Mouse (Mus musculus) hindbrain, embryonic 16.5 days (tissue): Measurements from ENCODE around the gene Mboat7. TPM values are rescaled to one million over a fixed set of nuclear protein-coding genes. Genes with fewer than 3 reads are reported as not detected.
A peak's percentile ranks its signal among the peaks of the same experiment; 100 is the strongest.
"Not testable (repeated sequence)": the region's sequence is repeated elsewhere in the genome, so short reads cannot be mapped to it uniquely, and the experiment has no call there.

ENCODE experiments used
- ATAC-seq: fragments of 200-750 bp; cut with Nextera tagmentation; 2 replicates; pipeline ENCODE4 v1.8.0; 2017; ENCODE audit warnings: moderate TSS enrichment, moderate library complexity
- H3K27ac ChIP-seq: fragments of 300-500 bp; sonication (generic); 2 replicates; pipeline ENCODE4 v1.5.1; 2014; ENCODE audit warnings: low read depth, mild to moderate bottlenecking, control low read depth, low read length, moderate library complexity
- H3K27me3 ChIP-seq: fragments of 300-500 bp; sonication (generic); replicated peaks from 2 replicates; pipeline ENCODE4 v1.6.1; 2014; ENCODE audit warnings: low read length; ENCODE audit not compliant: control insufficient read depth, insufficient read depth
- H3K36me3 ChIP-seq: fragments of 300-500 bp; sonication (generic); 2 replicates; pipeline ENCODE4 v1.6.1; 2014; ENCODE audit warnings: mild to moderate bottlenecking, low read length, moderate library complexity, mixed read lengths; ENCODE audit not compliant: control insufficient read depth, insufficient read depth
- H3K4me1 ChIP-seq: fragments of 300-500 bp; sonication (generic); 2 replicates; pipeline ENCODE4 v1.6.1; 2014; ENCODE audit warnings: low read depth, low read length; ENCODE audit not compliant: control insufficient read depth, insufficient read depth
- H3K4me2 ChIP-seq: fragments of 300-500 bp; sonication (generic); 2 replicates; pipeline ENCODE4 v1.6.1; 2014; ENCODE audit warnings: mild to moderate bottlenecking, low read length, control low read depth, moderate library complexity
- H3K4me3 ChIP-seq: fragments of 300-500 bp; sonication (generic); 2 replicates; pipeline ENCODE4 v1.5.1; 2014; ENCODE audit warnings: mild to moderate bottlenecking, low read length, control low read depth, moderate library complexity
- H3K9ac ChIP-seq: fragments of 300-500 bp; sonication (generic); 2 replicates; pipeline ENCODE4 v1.6.1; 2014; ENCODE audit warnings: low read depth, mild to moderate bottlenecking, control low read depth, low read length, moderate library complexity
- H3K9me3 ChIP-seq: fragments of 300-500 bp; sonication (generic); 2 replicates; pipeline ENCODE4 v1.6.1; 2014; ENCODE audit warnings: mild to moderate bottlenecking, low read length, moderate library complexity; ENCODE audit not compliant: control insufficient read depth
- WGBS: fragments of 180-500 bp; shearing (Covaris S2); extraction: QIAGEN DNeasy Blood & Tissue Kit; methylation state at CpG from one replicate; pipeline ENCODE4 v1.1.7; 2014; 5-methylcytosine and 5-hydroxymethylcytosine counted together
- polyA plus RNA-seq: library from polyadenylated mRNA; unstranded; fragments of >200 nt; fragmentation: Nextera tagmentation; extraction: Ambion mirVana; gene quantifications from 2 replicates; pipeline ENCODE4 v1.2.1, GENCODE M21; 2015

Mboat7 gene
- 124 and 127 TPM in 2 replicates for polyA plus RNA-seq

DNA sequence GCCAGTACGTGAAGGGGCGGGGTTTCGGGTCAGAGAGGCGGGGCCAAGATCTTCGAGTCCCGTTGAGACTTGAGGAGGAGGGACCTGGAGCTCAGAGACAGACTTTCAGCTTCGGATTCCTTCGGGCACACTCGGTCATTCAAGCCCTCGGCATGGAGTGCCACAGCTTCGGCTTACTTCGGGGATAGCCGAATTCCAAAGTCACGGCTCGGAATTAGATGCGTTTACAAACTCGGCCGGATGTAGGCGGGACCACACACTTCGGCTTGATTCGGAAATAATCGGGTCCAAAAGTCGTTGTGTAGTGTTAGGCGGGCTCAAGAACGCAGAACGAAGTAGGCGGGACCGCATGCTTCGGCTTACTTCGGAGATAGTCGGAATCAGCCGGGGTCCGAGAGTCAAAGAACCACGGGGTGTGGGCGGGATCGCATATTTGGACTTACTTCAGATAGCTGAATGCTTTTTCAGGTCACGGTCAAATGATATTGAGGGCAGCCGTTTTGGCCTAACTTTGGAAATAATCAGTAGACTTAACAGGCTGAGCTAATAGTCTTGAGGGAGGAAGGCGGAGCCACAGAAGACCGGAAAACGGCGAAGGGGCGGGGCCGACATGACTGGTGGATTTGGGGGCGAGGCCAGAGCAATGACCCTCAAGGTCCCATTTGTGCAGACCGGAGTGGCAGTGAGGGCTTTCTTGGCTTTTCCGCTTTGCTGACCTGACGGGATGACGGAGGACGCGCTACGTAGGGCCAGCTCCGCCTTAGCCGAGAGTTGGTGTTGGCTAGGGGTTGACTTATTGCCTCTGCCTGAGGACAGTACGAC, at the start of gene Mboat7:
Gene Mboat7, minus strand, starts transcription at position 537 of the 822 bp plus-strand sequence.
- peak within 1 kb of the TSS; percentile 91 for H3K27ac ChIP-seq
- peak within 1 kb of the TSS; percentile 81 for H3K4me2 ChIP-seq
- H3K4me3 ChIP-seq = peak within 1 kb of the TSS; percentile 56
- ATAC-seq = peak; percentile 94
- under 1% methylated on average over 55 of the region's 55 CpGs for WGBS
- peaks cover 12% of the 10 kb centered on the region for H3K36me3 ChIP-seq
- H3K27me3 ChIP-seq = no peaks in the 10 kb centered on the region
- no peaks in the 10 kb centered on the region for H3K9me3 ChIP-seq
- peak within 1 kb of the TSS; percentile 88 for H3K9ac ChIP-seq
- H3K4me1 ChIP-seq = peaks cover 19% of the 10 kb centered on the region

DNA sequence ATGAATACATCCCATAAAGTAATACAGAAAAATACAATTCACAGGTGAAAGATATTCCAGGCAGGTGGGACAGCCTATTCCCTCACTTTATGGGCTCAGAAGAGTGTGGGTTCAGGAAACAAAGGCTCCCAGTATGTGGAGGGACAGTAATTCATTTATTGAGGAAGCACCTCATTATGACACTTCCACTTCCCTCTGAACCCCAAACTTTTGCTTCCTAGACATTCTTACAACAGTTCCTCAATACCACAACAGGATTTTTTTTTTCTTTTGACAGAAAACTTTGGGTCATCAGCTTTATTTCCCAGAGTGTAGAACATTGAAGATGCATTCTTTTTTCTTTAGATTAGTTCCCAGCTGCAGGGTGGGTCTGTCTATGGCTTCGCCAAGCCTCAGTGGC, 39.4 kb upstream of the Mboat7 start:
- not testable (repeated sequence) for H3K36me3 ChIP-seq, H3K4me2 ChIP-seq, H3K27ac ChIP-seq, ATAC-seq, H3K4me1 ChIP-seq, H3K4me3 ChIP-seq, H3K27me3 ChIP-seq, H3K9ac ChIP-seq, H3K9me3 ChIP-seq
- no CpG with 5 or more reads among the region's 1 CpGs for WGBS

DNA sequence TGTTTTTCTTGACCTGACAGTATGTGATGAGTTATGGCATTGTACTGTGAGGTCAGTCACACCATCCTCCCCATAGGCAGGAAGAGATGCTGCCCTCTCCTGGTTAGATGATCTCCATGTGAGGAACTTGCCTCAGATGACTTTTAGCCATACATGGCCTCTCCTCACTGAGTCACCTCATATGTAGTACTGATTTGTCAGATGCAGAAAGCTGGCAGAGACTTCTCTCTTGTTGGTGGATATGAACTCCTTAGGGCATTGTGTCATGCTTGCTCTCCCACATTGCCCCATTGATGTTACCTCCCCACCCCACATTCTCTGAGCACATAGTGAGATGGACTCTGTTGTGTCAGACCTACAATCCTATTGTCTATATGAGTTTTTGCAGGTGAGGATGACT, 32.1 kb upstream of the Mboat7 start:
- H3K9ac ChIP-seq, H3K4me3 ChIP-seq, ATAC-seq, H3K4me2 ChIP-seq, H3K36me3 ChIP-seq, H3K27ac ChIP-seq, H3K4me1 ChIP-seq, H3K9me3 ChIP-seq, H3K27me3 ChIP-seq: not testable (repeated sequence)

DNA sequence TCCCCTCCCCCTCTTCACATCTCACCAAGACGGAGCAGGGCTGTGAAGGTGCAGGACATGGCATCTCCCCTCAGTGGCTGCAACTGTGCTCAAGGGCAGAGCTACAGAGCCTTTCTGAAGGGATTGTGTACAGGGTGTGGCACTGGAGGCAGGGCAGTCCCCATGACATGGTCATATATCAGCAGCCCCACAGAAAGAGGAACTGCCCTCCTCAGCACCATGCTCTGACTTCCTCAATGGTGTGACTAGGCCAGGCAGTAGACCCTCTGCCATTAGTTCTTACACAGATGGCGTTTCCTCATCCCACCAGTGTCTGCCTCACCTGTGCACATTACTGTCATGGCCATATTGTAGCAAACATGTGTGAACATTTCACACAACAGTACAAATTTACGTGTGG, 26.9 kb upstream of the Mboat7 start, which contains the start of gene Pirb:
Gene Pirb, minus strand, starts transcription at position 124 of the 400 bp plus-strand sequence.
- not testable (repeated sequence) for H3K27me3 ChIP-seq, H3K4me2 ChIP-seq, H3K4me3 ChIP-seq, H3K36me3 ChIP-seq, H3K9ac ChIP-seq, H3K4me1 ChIP-seq, H3K27ac ChIP-seq, H3K9me3 ChIP-seq, ATAC-seq
- 33% methylated on average over 1 of the region's 3 CpGs for WGBS

DNA sequence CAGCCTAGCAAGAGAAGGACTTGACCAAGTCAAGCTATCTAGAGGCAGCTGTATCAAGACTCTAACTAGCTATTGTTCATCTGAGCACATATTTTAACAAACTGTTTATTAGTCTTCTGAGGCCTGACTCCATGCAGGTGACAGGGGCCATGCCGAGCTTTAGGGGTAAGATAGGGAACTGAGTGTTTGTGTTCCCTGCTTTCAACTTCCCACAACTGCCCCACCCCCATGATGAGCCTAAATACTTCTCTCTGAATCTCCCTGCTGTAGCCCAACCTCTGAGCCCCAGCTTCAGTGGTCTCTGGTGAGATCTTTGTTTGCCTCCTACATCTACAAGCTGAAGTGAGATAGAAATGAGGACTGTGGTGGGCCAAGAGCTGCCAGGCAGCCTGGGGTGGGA, 21.9 kb upstream of the Mboat7 start:
- no peak overlapping the region for H3K4me3 ChIP-seq
- no peaks in the 10 kb centered on the region for H3K36me3 ChIP-seq
- H3K9ac ChIP-seq = no peak overlapping the region; the same call in 1 of the 2 replicates
- no peaks in the 10 kb centered on the region for H3K4me1 ChIP-seq
- H3K9me3 ChIP-seq = no peaks in the 10 kb centered on the region
- H3K4me2 ChIP-seq = no peak overlapping the region
- H3K27me3 ChIP-seq = no peaks in the 10 kb centered on the region
- no peak for ATAC-seq
- 53% methylated on average over 1 of the region's 1 CpGs for WGBS
- no peak overlapping the region for H3K27ac ChIP-seq

DNA sequence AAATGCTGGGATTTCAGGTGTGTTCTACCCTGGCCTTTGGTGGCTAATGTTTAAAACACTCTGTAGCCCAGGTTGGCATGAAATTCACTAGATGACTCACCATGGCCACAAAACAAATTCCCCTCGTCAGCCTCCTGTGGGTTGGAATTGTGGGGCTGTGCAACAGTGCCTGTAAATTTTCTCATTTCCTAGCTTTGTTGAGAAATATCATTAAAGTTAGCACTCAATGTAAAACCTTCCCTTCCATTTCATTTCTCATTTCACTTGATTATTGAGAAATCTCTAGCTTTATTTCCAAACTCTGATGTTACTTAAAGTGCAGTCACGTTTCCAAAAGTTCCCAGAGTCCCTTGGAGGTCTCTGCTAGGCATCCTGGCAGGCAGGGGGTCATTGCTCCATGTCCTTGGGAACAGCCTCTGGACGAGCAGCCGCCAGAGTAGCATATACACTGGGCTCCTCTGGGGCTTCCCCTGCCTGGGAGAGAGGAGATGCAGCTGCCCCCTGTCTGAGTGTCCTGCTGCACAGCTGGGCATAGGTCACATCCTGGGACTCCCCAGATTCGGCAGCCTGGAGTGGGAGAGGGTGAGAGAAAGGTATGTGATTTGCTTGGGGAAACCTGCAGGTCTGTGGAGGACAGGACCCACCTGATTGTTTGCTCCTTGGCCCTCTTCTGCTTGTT, 19.1 kb upstream of the Mboat7 start:
- Histone ChIP-seq H3K4me2 (no peak overlapping the region), H3K9me3 (no peaks in the 10 kb centered on the region), H3K4me1 (no peaks in the 10 kb centered on the region), H3K4me3 (no peak overlapping the region), H3K36me3 (peaks cover 6% of the 10 kb centered on the region; the same call in 1 of the 2 replicates), H3K27ac (no peak overlapping the region), H3K9ac (no peak overlapping the region), H3K27me3 (no peaks in the 10 kb centered on the region)
- 36% methylated on average over 5 of the region's 5 CpGs for WGBS
- 0 out of 2 replicates have a peak, but pooled peaks have one; percentile 32 for ATAC-seq

DNA sequence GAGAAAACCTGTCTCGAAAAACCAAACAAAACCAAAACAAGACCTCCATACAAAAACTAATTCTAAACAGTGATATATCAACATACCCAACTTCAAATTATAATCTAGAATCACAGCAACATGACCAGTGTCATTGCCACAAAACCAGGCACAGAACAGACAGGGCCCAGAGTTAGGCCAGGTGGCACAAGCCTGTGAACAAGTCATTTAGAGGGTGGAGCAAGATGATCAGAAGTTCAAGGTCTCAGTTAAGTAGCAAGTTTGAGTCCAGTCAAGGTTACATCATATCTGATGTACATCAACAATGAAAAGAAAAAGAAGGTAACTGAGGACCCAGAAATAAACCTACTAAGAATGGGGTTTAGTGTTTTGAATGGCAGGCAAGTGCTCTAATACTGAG, 15.7 kb upstream of the Mboat7 start:
- peaks cover 16% of the 10 kb centered on the region for H3K4me1 ChIP-seq
- no peak overlapping the region for H3K27ac ChIP-seq
- H3K4me3 ChIP-seq = no peak overlapping the region
- no peak overlapping the region for H3K4me2 ChIP-seq
- ATAC-seq = no peak
- H3K36me3 ChIP-seq = peaks cover 11% of the 10 kb centered on the region
- H3K27me3 ChIP-seq = no peaks in the 10 kb centered on the region
- no peaks in the 10 kb centered on the region for H3K9me3 ChIP-seq
- no peak overlapping the region for H3K9ac ChIP-seq
- WGBS = 74% methylated on average over 1 of the region's 1 CpGs

DNA sequence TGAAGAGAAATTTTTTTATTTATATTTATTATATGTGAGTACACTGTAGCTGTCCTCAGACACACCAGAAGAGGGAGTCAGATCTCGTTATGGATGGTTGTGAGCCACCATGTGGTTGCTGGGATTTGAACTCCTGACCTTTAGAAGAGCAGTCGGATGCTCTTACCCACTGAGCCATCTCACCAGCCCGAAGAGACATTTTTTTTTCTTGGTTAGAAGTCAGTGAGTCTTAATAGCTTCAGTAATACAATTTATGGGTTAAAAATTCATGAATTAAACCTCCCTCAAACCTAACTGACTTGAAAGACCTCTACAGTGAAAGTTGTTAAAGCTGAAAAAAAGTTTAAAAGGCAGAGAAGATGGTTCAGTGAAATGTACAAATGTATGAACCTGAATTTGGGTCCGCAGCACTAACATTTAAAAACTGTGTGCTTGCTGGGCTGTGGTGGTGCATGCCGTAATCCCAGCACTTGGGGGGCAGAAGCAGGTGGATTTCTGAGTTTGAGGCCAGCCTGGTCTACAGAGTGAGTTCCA, 15.2 kb upstream of the Mboat7 start:
- H3K4me2 ChIP-seq, H3K4me3 ChIP-seq, H3K9me3 ChIP-seq, H3K27me3 ChIP-seq, H3K27ac ChIP-seq, ATAC-seq, H3K9ac ChIP-seq: not testable (repeated sequence)
- 39% methylated on average over 5 of the region's 5 CpGs for WGBS
- peaks cover 16% of the 10 kb centered on the region for H3K4me1 ChIP-seq
- H3K36me3 ChIP-seq = peaks cover 11% of the 10 kb centered on the region
